Mouse (Mus musculus): ENCODE measurements around the gene Arel1. TPM values are rescaled to one million over a fixed set of nuclear protein-coding genes. Genes with fewer than 3 reads are reported as not detected.

The Arel1 gene
- polyA plus RNA-seq, 1 experiment = 9.9 TPM

GRCm38 (mm10) chr12:84885107-84885876, 85.4 kb downstream of the Arel1 start:
- H3K79me2 ChIP-seq (ENCODE audit: control insufficient read depth, insufficient read depth) = peaks cover 4% of the 10 kb centered on the region

GRCm38 (mm10) chr12:84884423-84885076, 86.2 kb downstream of the Arel1 start:
- H3K79me3 ChIP-seq (ENCODE audit: low read depth) = no peaks in the 10 kb centered on the region
- H3ac ChIP-seq (ENCODE audit: control insufficient read depth, insufficient read length, low read depth) = no peak overlapping the region
- H3K27me3 ChIP-seq (ENCODE audit: control insufficient read depth, insufficient read depth, insufficient read length) = no peaks in the 10 kb centered on the region
- H3K4me3 ChIP-seq (ENCODE audit: insufficient read depth, poor library complexity, severe bottlenecking) = no peak overlapping the region
- H3K36me3 ChIP-seq (ENCODE audit: control insufficient read depth, insufficient read depth) = no peaks in the 10 kb centered on the region
- TF ChIP-seq MAX (IDR thresholded peaks at IDR 0.05) (peak; percentile 7), MYOG (IDR thresholded peaks at IDR 0.05; ENCODE audit: control insufficient read depth, extremely low read depth, insufficient read length) (no peak), CEBPB (IDR thresholded peaks at IDR 0.05; ENCODE audit: low read depth) (no peak), FOSL1 (IDR thresholded peaks at IDR 0.05; ENCODE audit: insufficient read depth, low read length, poor library complexity, severe bottlenecking) (no peak), MYOD1 (IDR thresholded peaks at IDR 0.05; ENCODE audit: control insufficient read depth, insufficient read length, low read depth) (peak; percentile 75), USF1 (IDR thresholded peaks at IDR 0.05; ENCODE audit: low read depth) (no peak), CTCF (IDR thresholded peaks at IDR 0.05; ENCODE audit: control insufficient read depth, insufficient read depth, insufficient read length) (no peak)
- peaks cover 4% of the 10 kb centered on the region for H3K79me2 ChIP-seq (ENCODE audit: control insufficient read depth, insufficient read depth)

More at GRCm38 (mm10) chr12:84885107-84885876, 85.4 kb downstream of the Arel1 start:
- TF ChIP-seq MYOG (IDR thresholded peaks at IDR 0.05; ENCODE audit: control insufficient read depth, extremely low read depth, insufficient read length) = no peak
- no peak for TF ChIP-seq USF1 (IDR thresholded peaks at IDR 0.05; ENCODE audit: low read depth)
- no peak for TF ChIP-seq MAX (IDR thresholded peaks at IDR 0.05)
- no peak for TF ChIP-seq FOSL1 (IDR thresholded peaks at IDR 0.05; ENCODE audit: insufficient read depth, low read length, poor library complexity, severe bottlenecking)
- TF ChIP-seq CTCF (IDR thresholded peaks at IDR 0.05; ENCODE audit: control insufficient read depth, insufficient read depth, insufficient read length) = no peak
- H3ac ChIP-seq (ENCODE audit: control insufficient read depth, insufficient read length, low read depth) = no peak overlapping the region
- no peaks in the 10 kb centered on the region for H3K36me3 ChIP-seq (ENCODE audit: control insufficient read depth, insufficient read depth)
- no peak overlapping the region for H3K4me3 ChIP-seq (ENCODE audit: insufficient read depth, poor library complexity, severe bottlenecking)
- no peaks in the 10 kb centered on the region for H3K27me3 ChIP-seq (ENCODE audit: control insufficient read depth, insufficient read depth, insufficient read length)
- no peaks in the 10 kb centered on the region for H3K79me3 ChIP-seq (ENCODE audit: low read depth)

GRCm38 (mm10) chr12:84882796-84883195, 87.9 kb downstream of the Arel1 start:
- TF ChIP-seq USF1 (IDR thresholded peaks at IDR 0.05; ENCODE audit: low read depth) (no peak), MAX (IDR thresholded peaks at IDR 0.05) (no peak), MYOG (IDR thresholded peaks at IDR 0.05; ENCODE audit: control insufficient read depth, extremely low read depth, insufficient read length) (no peak), FOSL1 (IDR thresholded peaks at IDR 0.05; ENCODE audit: insufficient read depth, low read length, poor library complexity, severe bottlenecking) (no peak), MYOD1 (IDR thresholded peaks at IDR 0.05; ENCODE audit: control insufficient read depth, insufficient read length, low read depth) (no peak), CTCF (IDR thresholded peaks at IDR 0.05; ENCODE audit: control insufficient read depth, insufficient read depth, insufficient read length) (no peak), CEBPB (IDR thresholded peaks at IDR 0.05; ENCODE audit: low read depth) (no peak)
- Histone ChIP-seq H3K79me2 (ENCODE audit: control insufficient read depth, insufficient read depth) (peaks cover 15% of the 10 kb centered on the region), H3ac (ENCODE audit: control insufficient read depth, insufficient read length, low read depth) (no peak overlapping the region), H3K36me3 (ENCODE audit: control insufficient read depth, insufficient read depth) (no peaks in the 10 kb centered on the region), H3K4me3 (ENCODE audit: insufficient read depth, poor library complexity, severe bottlenecking) (no peak overlapping the region), H3K79me3 (ENCODE audit: low read depth) (peaks cover 1% of the 10 kb centered on the region), H3K27me3 (ENCODE audit: control insufficient read depth, insufficient read depth, insufficient read length) (no peaks in the 10 kb centered on the region)

GRCm38 (mm10) chr12:84880091-84880490, 90.6 kb downstream of the Arel1 start:
- H3K27me3 ChIP-seq (ENCODE audit: control insufficient read depth, insufficient read depth, insufficient read length) = no peaks in the 10 kb centered on the region
- peak overlapping the region; percentile 32 for H3ac ChIP-seq (ENCODE audit: control insufficient read depth, insufficient read length, low read depth)
- no peaks in the 10 kb centered on the region for H3K36me3 ChIP-seq (ENCODE audit: control insufficient read depth, insufficient read depth)
- H3K79me3 ChIP-seq (ENCODE audit: low read depth) = peaks cover 14% of the 10 kb centered on the region
- TF ChIP-seq CTCF (IDR thresholded peaks at IDR 0.05; ENCODE audit: control insufficient read depth, insufficient read depth, insufficient read length) = no peak
- TF ChIP-seq MYOD1 (IDR thresholded peaks at IDR 0.05; ENCODE audit: control insufficient read depth, insufficient read length, low read depth) = no peak
- no peak for TF ChIP-seq MYOG (IDR thresholded peaks at IDR 0.05; ENCODE audit: control insufficient read depth, extremely low read depth, insufficient read length)
- TF ChIP-seq USF1 (IDR thresholded peaks at IDR 0.05; ENCODE audit: low read depth) = no peak
- TF ChIP-seq CEBPB (IDR thresholded peaks at IDR 0.05; ENCODE audit: low read depth) = no peak
- TF ChIP-seq MAX (IDR thresholded peaks at IDR 0.05) = no peak
- no peak for TF ChIP-seq FOSL1 (IDR thresholded peaks at IDR 0.05; ENCODE audit: insufficient read depth, low read length, poor library complexity, severe bottlenecking)
- H3K79me2 ChIP-seq (ENCODE audit: control insufficient read depth, insufficient read depth) = peaks cover 42% of the 10 kb centered on the region
- no peak overlapping the region for H3K4me3 ChIP-seq (ENCODE audit: insufficient read depth, poor library complexity, severe bottlenecking)

- Histone ChIP-seq H3ac (ENCODE audit: control insufficient read depth, insufficient read length, low read depth) (peak within 1 kb of the TSS; percentile 68), H3K4me3 (ENCODE audit: insufficient read depth, poor library complexity, severe bottlenecking) (peak within 1 kb of the TSS; percentile 63), H3K79me2 (ENCODE audit: control insufficient read depth, insufficient read depth) (peaks cover 73% of the 10 kb centered on the region), H3K79me3 (ENCODE audit: low read depth) (peaks cover 32% of the 10 kb centered on the region), H3K36me3 (ENCODE audit: control insufficient read depth, insufficient read depth) (peaks cover 3% of the 10 kb centered on the region), H3K27me3 (ENCODE audit: control insufficient read depth, insufficient read depth, insufficient read length) (no peaks in the 10 kb centered on the region)
- TF ChIP-seq CEBPB (IDR thresholded peaks at IDR 0.05; ENCODE audit: low read depth) = no peak
- peak; percentile 42 for TF ChIP-seq MYOD1 (IDR thresholded peaks at IDR 0.05; ENCODE audit: control insufficient read depth, insufficient read length, low read depth)
- TF ChIP-seq FOSL1 (IDR thresholded peaks at IDR 0.05; ENCODE audit: insufficient read depth, low read length, poor library complexity, severe bottlenecking) = no peak
- peak; percentile 99 for TF ChIP-seq CTCF (IDR thresholded peaks at IDR 0.05; ENCODE audit: control insufficient read depth, insufficient read depth, insufficient read length)
Measured at GRCm38 (mm10) chr12:84876481-84877121, 94.1 kb downstream of the Arel1 start, which contains the start of gene Ltbp2. Gene Ltbp2 (minus strand): TSS chr12:84876532.

Measured in C2C12 (cell line).